ENCODE assay signal across 8 mouse cellular contexts in the genomic region with DNA sequence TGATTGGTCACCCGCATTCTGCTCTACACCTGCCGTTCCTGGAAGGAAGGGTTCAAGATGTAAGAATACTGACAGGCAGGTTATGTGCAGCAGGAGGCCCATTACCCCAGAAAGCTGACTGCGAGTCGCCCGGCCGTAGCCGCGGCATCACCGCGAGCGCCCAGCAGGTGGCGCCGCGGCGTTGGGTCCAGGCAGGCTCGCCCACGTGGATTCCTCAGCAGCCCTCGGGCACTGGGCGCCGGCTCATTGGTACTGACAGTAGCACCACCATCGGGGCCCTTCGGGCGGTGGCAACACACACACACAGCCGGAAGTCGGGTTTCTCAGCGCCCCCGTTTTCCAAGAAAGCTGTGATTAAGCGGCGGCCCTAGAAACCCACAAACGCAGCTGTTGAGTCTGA. TPM values are rescaled to one million over a fixed set of nuclear protein-coding genes. Genes with fewer than 3 reads are reported as not detected.
A peak's percentile ranks its signal among the peaks of the same experiment; 100 is the strongest.
DNase-seq lines count a peak whose midpoint lies in the region; TF ChIP-seq lines count a peak whose summit lies in the region.

No protein-coding gene starts in this region.

- no peak overlapping the region for H3K4me3 ChIP-seq in cortical plate, adult 2 months (ENCODE audit: insufficient read depth, low read length)
- H3K4me3 ChIP-seq in olfactory bulb, adult 2 months (ENCODE audit: insufficient read depth, low read depth, low read length): no peak overlapping the region

- peak; percentile 56; the same call in 1 of the 2 replicates for TF ChIP-seq CTCF in cortical plate, adult 2 months (IDR thresholded peaks at IDR 0.05; ENCODE audit: extremely low read depth, insufficient read depth, low read length)
- TF ChIP-seq CTCF in olfactory bulb, adult 2 months (IDR thresholded peaks at IDR 0.05; ENCODE audit: insufficient read depth, low read depth, low read length): peak; percentile 98

- DNase-seq in CD4-positive helper T cell, adult 2 months (ENCODE audit: low read depth, low spot score): peak; percentile 81
- peak; percentile 78 for DNase-seq in WW6 (ENCODE audit: low read depth, low spot score)
- peak; percentile 66 for DNase-seq in gastrocnemius, postnatal 10 days
- peak; percentile 78 for DNase-seq in kidney, postnatal 14 days
- DNase-seq in lung, adult 18-20 months: peak; percentile 18 to 36
- peak; percentile 71 for DNase-seq in thymus, postnatal 14 days

- H3K27ac ChIP-seq in cortical plate, adult 2 months (ENCODE audit: insufficient read depth, low read length): no peak overlapping the region
- no peak overlapping the region for H3K27ac ChIP-seq in olfactory bulb, adult 2 months (ENCODE audit: insufficient read depth, low read depth, low read length)

- TF ChIP-seq POLR2A in cortical plate, adult 2 months (IDR thresholded peaks at IDR 0.05; ENCODE audit: extremely low read depth, insufficient read depth, low read length): no peak
- no peak for TF ChIP-seq POLR2A in olfactory bulb, adult 2 months (IDR thresholded peaks at IDR 0.05; ENCODE audit: insufficient read depth, low read depth, low read length)

- WGBS in olfactory bulb, adult 2 months: under 1% methylated on average over 30 of the region's 30 CpGs

- peaks cover 6% of the 10 kb centered on the region; the same call in 1 of the 2 replicates for H3K4me1 ChIP-seq in cortical plate, adult 2 months (ENCODE audit: control insufficient read depth, insufficient read depth, low read length)
- peaks cover 24% of the 10 kb centered on the region for H3K4me1 ChIP-seq in olfactory bulb, adult 2 months (ENCODE audit: control insufficient read depth, insufficient read depth, low read length)

RNA-seq across cellular contexts. Expression of a gene that starts 14.7 kb away (rescaled TPM):
- polyA plus RNA-seq in cortical plate, adult 2 months (2012; rRNA removed): 20.8 and 21.3 TPM in 2 replicates
- 1 to 10 TPM; 1.6 to 3.1 TPM for total RNA-seq in gastrocnemius, postnatal 10 days (2021)
- not detected in 2 replicates for polyA plus RNA-seq in olfactory bulb, adult 2 months (2012; ENCODE audit: insufficient read depth, insufficient read length, low replicate concordance, missing spikeins)

RNA-seq across cellular contexts. Expression of a gene that starts 24.1 kb away (rescaled TPM):
- 16.9 and 17.4 TPM in 2 replicates for polyA plus RNA-seq in cortical plate, adult 2 months (2012; rRNA removed)
- 10 to 100 TPM; 10.3 to 11.5 TPM for total RNA-seq in gastrocnemius, postnatal 10 days (2021)
- polyA plus RNA-seq in olfactory bulb, adult 2 months (2012; ENCODE audit: insufficient read depth, insufficient read length, low replicate concordance, missing spikeins): not detected in 2 replicates

RNA-seq across cellular contexts. Expression of a gene that starts 26.3 kb away (rescaled TPM):
- polyA plus RNA-seq in cortical plate, adult 2 months (2012; rRNA removed): 0.35 and 0.44 TPM in 2 replicates
- 1 to 10 TPM; 1.0 to 1.2 TPM for total RNA-seq in gastrocnemius, postnatal 10 days (2021)
- not detected in 2 replicates for polyA plus RNA-seq in olfactory bulb, adult 2 months (2012; ENCODE audit: insufficient read depth, insufficient read length, low replicate concordance, missing spikeins)

RNA-seq across cellular contexts. Expression of a gene that starts 33.2 kb away (rescaled TPM):
- 23.6 and 24.7 TPM in 2 replicates for polyA plus RNA-seq in cortical plate, adult 2 months (2012; rRNA removed)
- total RNA-seq in gastrocnemius, postnatal 10 days (2021): 1 to 10 TPM; 1.8 TPM
- not detected in 2 replicates for polyA plus RNA-seq in olfactory bulb, adult 2 months (2012; ENCODE audit: insufficient read depth, insufficient read length, low replicate concordance, missing spikeins)

RNA-seq across cellular contexts. Expression of a gene that starts 39.3 kb away (rescaled TPM):
- 135 and 141 TPM in 2 replicates for polyA plus RNA-seq in cortical plate, adult 2 months (2012; rRNA removed)
- 10 to 100 TPM; 18.3 to 18.6 TPM for total RNA-seq in gastrocnemius, postnatal 10 days (2021)
- polyA plus RNA-seq in olfactory bulb, adult 2 months (2012; ENCODE audit: insufficient read depth, insufficient read length, low replicate concordance, missing spikeins): not detected in 2 replicates

Comparison
In these comparisons a context has a peak if more than half of its experiments do, and no peak if none do; other contexts are left out.
1. DNase-seq: peak in every context shown above with its lines; median percentile 81 in CD4-positive helper T cell, adult 2 months; 78 in WW6; 78 in kidney, postnatal 14 days; 71 in thymus, postnatal 14 days; 66 in gastrocnemius, postnatal 10 days; 27 in lung, adult 18-20 months.
2. RNA of a gene that starts 14.7 kb away (polyA plus RNA-seq): 20.8 to 21.3 TPM in cortical plate, adult 2 months; not detected in olfactory bulb, adult 2 months; every median in the first group is over 10 times any median in the second.
3. RNA of a gene that starts 24.1 kb away (polyA plus RNA-seq): 16.9 to 17.4 TPM in cortical plate, adult 2 months; not detected in olfactory bulb, adult 2 months; every median in the first group is over 10 times any median in the second.